Mouse (Mus musculus): ENCODE measurements around the gene Fcna. TPM values are rescaled to one million over a fixed set of nuclear protein-coding genes. Genes with fewer than 3 reads are reported as not detected.

Fcna gene
- total RNA-seq (2021) (10 to 100 TPM in 1 of 2 experiments, 1 to 10 TPM in 1; 4.6 to 10.1 TPM), polyA plus RNA-seq (2012; rRNA removed) (2.4 and 4.4 TPM in 2 replicates)
- long read RNA-seq, transcript Fcna-201 (10 exons, 1,374 nt), result major isoform, 14 of 14 reads
- long read RNA-seq, partial matches to known transcripts, result 0 of 14 reads
- long read RNA-seq, other reads (novel, unspliced or antisense), result 0 of 14 reads

DNA sequence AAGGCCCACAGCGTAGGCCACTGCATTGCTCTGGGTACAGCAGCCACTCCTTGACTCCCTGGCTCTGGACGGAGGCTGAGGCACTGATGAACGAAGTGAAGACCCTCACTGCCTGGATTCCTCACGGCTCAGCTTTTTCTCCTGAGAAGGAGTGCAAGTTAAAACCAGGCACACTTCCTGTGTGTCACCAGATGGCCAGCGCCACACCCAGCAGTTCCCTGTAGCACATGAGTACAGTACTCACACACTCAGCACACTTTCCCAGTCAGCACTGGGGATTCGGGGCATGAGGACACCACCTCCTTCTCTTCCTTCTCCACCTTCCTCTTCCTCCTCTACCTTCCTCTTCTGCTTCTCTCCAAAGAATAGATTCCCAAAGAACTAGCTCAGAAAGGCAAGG is at the start of gene Fcna:
TSS of gene Fcna (minus strand) at position 220 of the 400 bp plus-strand sequence.
- no peak for DNase-seq

DNA sequence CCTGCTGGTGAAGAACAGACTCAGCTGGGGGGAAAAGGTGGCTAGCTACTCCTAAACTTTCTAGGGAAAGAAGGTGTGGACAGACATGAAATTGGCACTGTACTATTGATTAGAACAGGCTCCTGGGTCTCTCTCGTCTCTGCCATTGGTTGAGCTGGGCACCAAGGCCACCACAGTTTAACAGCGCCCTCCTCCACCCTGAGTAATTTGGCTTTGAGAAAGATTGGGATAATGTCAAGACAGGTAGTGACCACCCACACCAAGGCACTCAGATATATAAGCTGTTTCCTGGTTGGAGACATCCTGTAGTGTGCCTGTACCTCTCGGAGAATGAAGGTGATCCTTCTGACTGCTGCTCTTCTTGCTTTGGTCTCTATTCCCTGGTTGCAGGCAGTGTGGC is 48.7 kb upstream of the Fcna start, which contains the start of gene Lcn6:
TSS of gene Lcn6 (plus strand) at position 301 of the 400 bp plus-strand sequence.
- no peak for DNase-seq

DNA sequence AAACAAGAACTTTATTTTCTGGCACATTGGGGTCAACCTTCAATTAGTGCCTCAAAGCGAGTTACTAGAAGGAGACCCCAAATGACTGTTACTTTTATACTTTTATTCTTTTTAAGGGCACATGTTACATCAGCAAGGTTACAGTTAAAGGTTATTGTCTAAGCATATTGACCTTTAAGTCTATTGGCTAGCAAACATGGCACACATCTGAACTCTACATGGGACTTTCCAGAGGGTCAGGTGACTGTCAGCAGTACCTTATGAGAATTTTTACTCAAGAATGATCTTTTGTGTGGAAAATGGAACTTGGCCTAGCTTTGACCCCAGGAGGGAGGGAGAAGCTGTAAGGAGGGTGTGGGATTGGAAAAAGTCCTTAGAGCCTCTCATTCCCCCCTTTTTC is 38.7 kb upstream of the Fcna start:
- no peak for DNase-seq

DNA sequence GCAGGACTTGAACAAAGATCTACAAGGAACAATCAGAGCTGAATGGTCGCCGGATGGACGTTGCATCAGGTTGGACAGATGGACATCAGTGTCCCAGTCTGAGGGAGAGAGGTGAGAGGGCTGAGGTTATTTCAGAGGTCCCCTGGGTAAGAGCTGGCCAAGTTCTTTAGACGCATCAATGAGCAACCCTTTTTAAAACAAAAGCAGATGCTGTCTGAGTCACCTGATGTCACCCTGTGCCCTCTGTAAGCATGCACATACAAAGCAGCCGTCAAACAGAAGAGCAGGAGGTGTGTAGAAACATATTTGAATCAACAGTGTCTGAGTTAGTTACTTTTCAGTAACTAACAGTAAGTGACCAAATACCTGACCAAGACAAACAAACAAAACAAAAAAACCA is 36.3 kb upstream of the Fcna start:
- DNase-seq, result no peak

DNA sequence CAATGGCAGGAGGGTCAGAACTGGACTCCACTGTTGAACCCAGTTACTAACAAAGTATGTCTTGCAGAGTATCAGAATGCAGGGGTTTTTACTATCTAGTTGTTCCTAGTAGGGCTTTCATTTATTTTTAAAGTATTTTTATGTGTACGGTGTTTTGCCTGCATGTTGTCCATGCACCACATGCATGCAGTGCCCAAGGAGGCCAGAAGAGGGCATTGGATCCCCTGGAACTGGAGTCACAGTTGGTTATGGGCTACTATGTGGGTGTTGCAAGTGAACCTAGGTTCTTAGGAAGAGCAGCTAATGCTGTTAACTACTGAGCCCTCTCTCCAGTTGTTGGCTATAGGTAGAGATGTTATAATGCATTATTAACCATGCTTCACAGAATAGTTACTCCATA is 35.7 kb upstream of the Fcna start:
- DNase-seq, result peak; percentile 80

DNA sequence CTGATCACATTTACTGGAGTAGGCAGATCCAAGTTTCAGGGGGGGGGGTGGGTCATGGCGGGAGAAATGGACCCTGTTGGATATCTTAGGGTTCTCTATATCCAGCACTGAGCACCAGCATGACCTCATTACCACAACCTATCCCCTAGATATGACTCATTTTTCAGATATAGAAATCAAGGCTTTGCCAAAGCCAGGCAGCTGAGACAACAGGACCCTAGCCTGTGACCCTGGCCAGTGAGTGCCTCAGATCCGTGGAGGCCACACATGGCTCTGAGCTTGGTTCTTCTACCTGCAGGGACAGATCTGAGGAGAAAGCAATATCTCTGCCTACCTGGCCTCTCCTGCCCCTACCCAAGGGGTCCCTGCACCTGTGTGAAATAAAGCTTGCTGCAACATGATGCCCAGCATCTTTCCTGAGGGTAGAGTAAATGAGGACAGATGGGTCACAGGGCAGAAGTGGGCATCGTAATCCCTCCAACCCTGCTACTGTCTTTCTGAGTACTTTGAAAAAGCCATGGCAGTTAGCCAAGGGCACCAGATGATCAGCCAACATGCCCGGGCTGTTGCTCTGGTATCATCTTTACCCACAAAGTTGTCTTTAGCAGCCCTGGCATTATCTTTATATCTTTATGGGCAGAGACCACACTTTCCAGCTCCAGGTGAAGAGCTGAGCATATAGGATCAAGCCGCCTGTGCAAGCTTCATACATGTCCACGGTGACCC is 33.6 kb upstream of the Fcna start:
- peak; percentile 54 for DNase-seq

DNA sequence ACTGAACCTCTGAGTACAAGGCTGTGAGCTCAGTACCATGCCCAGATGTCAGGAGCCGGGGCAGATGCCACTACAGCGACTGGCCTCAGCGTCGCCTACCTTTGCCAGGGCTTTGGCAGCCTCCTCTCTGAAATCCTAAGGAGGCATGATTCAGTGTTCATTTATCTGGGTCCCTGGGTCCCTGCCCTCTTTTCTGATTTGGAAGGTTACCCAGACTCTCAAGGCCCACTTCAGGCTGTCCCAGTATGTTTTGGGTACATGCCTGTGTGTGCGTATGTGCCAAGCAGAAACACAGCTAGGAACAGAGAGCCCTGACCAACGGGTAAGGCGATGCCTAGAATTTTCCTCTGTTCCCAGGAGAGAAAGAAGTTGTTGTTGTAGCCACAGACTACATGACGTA is 32.4 kb upstream of the Fcna start:
- DNase-seq, result peak; percentile 61

DNA sequence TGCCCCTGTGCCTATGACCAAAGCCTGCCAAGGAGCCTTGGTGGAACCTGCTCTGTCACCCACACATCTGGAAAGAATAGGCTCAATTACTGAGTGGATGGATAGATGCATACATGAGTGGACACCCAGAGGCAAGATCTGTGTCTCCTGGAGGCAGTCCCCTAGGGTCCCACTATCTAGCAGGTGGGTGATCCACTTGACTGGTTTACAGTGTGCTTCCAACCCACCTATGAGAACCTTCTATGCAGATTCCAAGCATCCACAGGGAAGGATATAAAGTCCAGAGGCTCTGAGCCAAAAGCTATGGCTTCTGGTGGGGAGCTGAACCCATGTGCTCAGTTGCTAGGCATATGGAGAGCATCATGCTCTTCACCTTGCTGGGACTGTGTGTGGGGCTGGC is 29.8 kb upstream of the Fcna start, which contains the start of gene Lcn5:
TSS of gene Lcn5 (plus strand) at position 301 of the 400 bp plus-strand sequence.
- no peak for DNase-seq

DNA sequence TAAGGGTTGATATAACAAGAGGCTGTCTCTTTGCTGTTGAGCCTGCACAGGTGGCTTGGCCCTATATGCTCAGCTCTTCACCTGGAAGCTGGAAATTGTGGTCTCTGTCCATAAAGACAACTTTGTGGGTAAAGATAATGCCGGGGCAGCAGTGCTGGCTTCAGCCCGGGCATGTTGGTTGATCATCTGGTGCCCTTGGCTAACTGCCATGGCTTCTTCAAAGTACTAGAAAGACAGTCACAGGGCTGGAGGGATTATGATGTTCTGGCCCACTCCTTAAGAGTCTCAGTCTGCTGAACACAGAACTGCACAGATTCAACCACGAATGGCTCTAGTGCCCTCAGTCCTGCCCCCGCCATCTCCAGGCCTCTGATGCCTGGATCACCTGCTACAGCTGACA is 29.4 kb upstream of the Fcna start:
- peak; percentile 64 for DNase-seq

DNA sequence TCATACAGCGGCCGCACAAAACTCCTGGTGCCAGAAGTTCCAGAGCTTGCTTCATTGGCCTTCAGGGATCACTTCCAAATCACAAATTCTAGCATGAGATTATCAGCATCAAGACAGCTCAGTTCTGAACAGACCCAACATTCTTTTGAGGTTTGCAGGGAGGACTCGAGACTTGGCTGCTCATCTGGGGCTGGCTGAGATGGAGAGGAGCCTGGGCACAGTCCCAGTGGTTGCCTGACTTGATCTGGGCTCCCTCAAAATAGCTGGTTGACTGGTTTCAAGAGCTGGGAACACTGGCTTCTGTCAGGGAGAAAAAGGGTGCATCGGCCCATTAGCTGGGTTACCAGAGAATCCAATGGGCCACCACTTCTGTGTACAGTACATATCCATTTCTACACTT is 28.9 kb upstream of the Fcna start:
- DNase-seq, result no peak

DNA sequence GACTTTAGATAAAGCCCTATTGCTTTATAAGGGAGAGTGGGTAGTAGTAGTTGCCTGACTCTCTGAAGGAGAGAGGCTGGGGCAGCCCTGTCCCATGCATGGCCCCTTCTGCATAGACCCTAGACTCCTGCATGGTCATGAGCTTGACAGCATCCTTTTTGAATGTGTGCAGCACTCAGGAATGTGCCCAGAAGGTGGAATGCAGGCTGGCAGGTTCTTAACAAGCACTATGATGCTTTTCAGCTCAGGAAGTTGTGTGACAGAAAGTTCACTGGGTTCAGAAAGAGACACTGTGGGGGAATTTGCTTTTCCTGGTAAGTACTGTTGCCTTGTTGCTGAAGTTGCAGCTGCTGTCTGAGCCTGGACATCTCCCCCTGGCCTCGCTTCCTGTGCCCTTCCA is 26.7 kb upstream of the Fcna start:
- DNase-seq, result no peak

DNA sequence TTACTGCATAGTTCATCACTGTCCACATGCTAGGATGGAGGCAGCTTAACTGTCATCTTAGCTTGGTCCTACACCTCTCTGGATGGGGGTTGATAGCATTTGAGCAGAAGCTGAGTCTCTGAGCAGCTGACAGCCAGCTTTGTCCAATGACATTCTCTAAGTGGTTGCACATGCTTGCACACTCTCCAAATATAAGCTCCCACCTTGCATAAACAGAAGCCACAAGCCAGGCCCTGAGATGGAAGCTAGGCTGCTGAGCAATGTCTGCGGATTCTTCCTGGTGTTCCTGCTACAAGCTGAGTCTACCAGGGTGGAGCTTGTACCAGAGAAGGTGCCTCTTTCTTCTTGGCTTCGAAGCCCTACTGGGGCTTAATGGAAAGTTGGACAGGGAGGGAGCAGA is 25.1 kb upstream of the Fcna start, which contains the start of gene Lcn8:
TSS of gene Lcn8 (plus strand) at position 219 of the 400 bp plus-strand sequence.
- no peak for DNase-seq

DNA sequence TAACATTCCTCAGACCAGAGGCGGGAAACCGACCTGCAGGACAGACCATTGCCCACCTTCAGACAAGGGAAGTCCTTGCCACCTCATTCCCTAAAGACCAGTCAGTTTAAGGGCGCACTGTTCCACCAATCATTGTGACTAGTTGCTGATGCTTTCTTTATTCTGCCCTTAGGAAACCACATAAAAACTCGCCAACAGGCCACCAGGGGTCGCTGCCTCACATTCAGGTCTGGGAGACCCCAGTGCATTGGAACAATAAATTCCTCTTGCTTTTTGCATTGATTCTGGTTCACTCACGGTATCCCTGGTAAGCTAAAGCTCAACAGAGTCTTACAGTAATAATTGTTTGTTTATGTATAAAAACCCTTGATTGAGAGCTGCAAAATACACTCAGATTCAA is 12.1 kb upstream of the Fcna start:
- DNase-seq, result no peak

DNA sequence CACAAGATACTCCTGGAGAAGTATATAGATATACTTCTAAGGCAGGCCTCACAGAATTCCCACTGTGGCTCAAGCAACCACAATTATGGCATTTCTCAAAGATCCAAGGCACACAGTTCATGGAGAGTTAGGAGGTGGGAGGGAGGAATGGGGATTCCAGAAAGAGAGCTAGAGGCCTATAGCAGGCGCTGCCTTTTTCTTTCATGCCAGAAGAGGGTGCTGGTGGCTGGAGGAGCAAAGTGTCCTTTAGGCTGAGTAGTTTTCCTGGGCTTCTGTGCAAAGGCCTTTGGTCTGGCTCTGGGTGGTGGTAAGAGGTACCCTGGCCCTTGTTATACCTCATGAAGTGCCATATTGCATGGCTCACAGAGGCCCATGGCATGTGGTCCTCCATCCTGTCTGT is 6.2 kb upstream of the Fcna start:
- peak; percentile 65 for DNase-seq

DNA sequence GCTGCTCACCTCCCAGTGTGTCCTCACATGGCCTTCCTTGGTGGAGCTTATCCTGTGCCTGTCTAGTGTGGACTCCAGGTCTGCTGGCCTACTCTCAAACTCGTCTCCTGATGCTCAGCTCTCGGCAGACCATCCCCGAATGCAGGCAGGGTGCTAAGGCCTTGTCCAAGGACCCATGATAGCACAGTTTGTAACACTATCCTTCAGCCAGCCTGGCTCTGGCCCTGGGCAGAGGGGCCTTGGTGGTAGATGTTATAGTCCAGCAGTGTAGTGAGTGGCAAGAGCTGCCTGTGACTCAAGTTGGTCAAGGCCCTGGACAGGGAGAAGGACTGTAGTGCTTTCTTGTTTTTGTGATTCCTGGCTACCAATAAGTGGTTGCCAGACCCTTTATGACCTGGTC is 5.8 kb upstream of the Fcna start:
- peak; percentile 80 for DNase-seq

DNA sequence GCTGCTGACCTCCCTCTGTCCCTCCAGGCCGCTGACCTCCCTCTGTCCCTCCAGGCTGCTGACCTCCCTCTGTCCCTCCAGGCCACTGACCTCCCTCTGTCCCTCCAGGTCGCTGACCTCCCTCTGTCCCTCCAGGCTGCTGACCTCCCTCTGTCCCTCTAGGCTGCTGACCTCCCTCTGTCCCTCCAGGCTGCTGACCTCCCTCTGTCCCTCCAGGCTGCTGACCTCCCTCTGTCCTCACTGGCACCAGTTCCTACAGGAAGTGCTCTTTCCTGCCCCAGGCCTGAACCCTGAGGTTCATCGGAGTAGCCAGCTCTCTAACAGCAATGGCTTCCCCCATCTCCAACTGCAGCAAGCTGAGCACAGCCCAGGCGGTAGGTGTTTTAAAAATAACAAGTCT is 908 bp upstream of the Fcna start:
- DNase-seq, result peak; percentile 60

DNA sequence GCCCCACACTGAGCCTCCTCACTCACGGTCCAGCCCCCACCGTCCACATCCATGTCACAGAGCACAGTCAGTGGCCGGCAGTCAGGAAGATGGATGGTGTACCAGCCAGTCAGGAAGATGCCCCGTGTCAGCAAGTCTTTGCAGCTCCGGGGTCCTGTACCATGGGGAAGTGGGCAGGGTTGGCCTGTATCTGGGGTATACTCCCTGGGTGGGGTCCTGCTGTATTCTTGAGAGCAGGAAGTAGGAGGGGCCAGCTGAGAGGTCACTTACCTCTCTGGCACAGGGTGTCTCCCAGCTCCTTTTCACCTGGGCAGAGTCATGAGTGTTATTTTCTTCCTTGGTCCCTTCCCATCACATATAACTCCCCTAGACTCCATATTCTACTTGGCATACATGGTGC is 1.8 kb downstream of the Fcna start:
- DNase-seq, result no peak

DNA sequence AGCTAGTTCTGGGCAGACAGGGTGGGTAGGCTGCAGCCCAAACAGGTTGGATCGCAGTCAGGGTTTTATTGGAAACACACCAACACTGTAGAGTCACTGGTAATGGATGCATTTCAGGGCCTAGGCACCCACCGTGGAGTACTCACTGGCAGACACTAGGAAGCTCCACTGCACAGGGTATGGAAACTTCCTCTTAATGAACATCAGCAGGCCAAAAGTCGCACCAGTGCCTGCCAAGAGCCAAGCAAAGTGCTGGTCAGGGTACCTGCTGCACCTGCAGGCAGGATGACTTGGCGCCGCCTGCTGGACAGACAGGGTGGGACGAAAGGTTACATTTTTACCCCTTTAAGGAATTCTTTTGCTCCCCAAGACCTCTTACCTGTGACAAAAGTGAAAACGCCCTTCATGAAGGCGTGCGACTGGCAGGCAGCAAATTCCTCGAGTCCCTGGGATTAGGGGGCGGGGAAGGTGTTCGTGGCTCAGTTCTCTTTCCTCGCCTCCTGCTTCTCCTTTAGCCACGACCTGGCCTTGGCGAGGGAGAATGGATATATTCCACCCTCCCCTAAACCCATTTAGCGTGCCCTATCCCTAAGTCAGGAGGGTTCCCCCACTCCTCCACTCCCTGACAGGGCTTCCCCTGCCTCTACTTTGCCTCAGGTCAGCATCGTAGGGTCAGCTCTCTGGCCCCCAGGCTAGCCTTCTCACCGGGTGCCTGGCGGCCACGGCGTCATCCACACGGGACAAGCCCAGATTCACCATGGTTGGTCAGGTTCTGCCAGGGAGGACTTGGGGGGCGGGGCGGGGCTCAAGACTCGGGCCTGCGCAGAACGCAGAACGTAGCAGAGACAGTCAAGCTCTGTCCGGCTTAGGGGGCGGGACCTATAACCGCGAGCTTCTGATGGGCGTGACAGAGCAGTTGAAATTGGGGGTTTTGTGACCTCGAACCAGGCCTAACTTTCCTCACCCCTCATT is 6.3 kb downstream of the Fcna start, which contains the start of gene Tmem141:
TSS of gene Tmem141 (minus strand) at position 777 of the 972 bp plus-strand sequence.
- peak; percentile 97 for DNase-seq

DNA sequence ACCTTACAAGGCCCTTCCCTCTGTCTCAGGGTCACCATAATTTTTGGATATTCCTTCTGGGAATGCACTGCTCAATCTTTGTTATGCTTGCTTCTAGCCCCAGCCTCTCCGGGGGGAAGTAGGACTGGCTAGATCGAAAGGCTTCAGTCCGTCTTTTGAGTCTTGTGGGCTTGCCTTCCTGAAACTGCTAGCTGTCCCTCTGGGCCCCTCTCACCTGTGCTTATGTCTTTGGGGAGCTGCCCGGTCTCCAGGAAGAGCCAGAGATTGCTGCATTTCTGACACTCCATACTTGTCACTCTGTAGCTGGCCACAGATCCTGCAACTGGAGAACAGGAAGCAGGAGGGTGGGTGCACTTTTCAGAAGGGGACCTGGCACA is 7.0 kb downstream of the Fcna start:
- no peak for DNase-seq

DNA sequence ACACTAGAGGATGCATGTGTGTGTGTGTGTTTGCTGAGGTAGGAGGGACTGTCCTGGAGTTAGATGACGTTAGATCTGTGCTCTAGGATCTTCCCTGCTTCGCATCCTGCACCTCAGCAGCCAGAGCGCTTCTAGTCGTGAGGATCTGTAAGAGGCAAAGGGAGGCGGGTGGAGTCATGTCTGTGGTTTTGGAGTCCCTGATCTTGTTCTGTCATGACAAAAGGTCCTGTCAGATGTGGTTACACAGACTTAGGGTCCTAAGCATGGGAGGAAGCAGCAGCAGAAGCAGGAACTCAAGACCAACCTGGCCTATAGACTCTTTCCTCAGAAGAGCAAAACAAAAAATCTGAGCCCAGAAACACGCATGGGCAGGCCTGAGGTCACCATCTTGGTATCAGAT is 7.4 kb downstream of the Fcna start:
- no peak for DNase-seq

DNA sequence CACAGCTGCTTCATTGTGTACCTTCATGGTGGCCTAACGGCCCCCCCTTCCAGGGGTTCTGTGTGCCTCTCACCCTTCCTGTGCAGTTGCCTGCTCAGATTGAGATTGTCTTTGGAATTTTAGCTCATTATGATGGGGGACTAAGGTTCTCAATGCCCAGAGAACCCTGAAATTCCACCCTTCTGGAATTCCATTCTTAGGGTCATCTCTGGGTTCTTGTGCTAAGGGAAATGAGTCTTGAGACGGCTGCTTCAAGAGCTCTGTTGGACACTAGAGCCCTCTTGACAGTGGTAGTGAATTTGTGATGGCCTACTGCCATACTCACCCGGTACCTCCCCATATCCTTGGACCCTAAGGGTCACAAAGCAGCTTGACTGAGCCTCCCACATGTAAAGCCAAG is 10.3 kb downstream of the Fcna start, which contains the start of gene Ccdc183:
TSS of gene Ccdc183 (minus strand) at position 101 of the 400 bp plus-strand sequence.
- no peak for DNase-seq

DNA sequence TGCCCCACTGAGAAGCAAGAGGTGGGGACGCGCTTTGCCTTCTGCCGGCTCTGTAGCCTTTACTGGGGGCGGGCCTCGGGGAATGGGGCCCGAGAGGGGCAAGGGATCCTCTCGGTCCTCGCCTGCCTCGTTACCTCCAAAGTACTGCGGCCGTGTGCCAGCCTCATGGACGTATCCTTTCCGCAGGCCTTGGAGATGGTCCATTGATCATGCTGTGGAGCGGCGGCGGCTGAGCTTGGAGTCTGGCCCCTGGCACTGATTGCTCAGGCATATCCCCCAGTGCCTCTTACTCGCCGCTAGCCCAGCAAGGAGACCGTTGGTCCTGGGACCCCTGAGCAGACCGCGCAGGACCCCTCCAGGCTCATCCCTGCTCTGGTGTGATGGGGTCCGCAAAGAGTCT is 11.4 kb downstream of the Fcna start:
- DNase-seq, result no peak
